Mouse (Mus musculus): ENCODE measurements around the gene Vps16. TPM values are rescaled to one million over a fixed set of nuclear protein-coding genes. Genes with fewer than 3 reads are reported as not detected.

The Vps16 gene
- total RNA-seq (2023): 100 to 1,000 TPM; 140 to 159 TPM

GRCm38 (mm10) chr2:130424126-130424853, at the start of gene Vps16, which contains the start of gene Pced1a:
TSS of gene Vps16 (plus strand) at chr2:130424339.
TSS of gene Pced1a (minus strand) at chr2:130424701.

DNA sequence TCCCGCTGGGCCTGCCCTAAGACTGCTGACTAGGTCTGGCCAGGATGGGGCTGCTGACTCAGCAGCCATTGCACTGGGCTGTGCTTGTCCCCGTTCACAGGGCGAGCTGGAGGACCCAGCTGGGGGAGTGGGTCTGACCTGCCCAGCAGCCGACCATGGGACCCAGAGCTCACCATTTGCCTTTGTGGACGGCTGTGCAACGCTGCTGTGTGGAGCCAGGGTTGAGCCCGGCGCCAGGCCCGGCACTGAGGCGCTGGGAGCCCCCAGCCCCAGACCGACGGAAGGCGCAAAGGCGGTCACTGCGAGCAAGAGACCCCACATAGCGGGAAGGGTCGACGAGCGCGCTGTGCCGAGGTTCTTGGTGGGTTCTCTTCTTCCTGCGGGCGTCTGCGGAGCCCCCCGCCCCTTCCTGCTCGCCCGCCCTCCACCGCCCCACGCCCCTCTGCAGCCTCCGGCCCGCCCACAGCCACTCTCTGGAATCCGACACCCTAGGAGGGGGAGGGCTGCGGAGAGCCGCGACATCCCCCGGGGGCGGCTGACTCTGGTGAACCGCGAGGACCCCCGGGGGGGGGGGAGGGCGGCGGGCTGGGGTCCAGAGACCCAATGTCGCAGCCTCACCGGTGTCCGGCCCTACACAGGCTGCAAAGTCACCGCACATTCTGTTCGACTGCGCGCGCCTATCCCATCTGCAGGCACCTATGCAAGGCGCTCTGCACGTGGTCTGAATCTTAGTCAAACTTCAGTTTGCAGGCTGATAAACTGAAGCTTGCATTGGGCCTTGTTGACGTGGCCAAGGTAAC, 26.8 kb upstream of the Vps16 start, which contains the start of gene Cpxm1:
TSS of gene Cpxm1 (minus strand) at position 389 of the 800 bp plus-strand sequence.

GRCm38 (mm10) chr2:130404939-130405338, 19.2 kb upstream of the Vps16 start, which contains the start of the genes Gm28372 and 1700020A23Rik:
TSS of gene Gm28372 (plus strand) at chr2:130405239.
TSS of gene 1700020A23Rik (plus strand) at chr2:130405259.

GRCm38 (mm10) chr2:130406178-130406577, 18.0 kb upstream of the Vps16 start, which contains the start of gene Tmem239:
TSS of gene Tmem239 (plus strand) at chr2:130406478.

GRCm38 (mm10) chr2:130449794-130450433, 25.8 kb downstream of the Vps16 start, which contains the start of gene Ptpra:
TSS of gene Ptpra (plus strand) at chr2:130450278.

Other genes with a start within 250 kb of the Vps16 start
- gene Snrpb, start 244.9 kb upstream of the Vps16 start, total RNA-seq (2023): 100 to 1,000 TPM; 203 to 212 TPM
- gene Tmc2, start 229.1 kb upstream of the Vps16 start, total RNA-seq (2023): not detected
- gene Nop56, start 149.9 kb upstream of the Vps16 start, total RNA-seq (2023): 100 to 1,000 TPM; 413 to 486 TPM
- gene Idh3b, start 139.8 kb upstream of the Vps16 start, total RNA-seq (2023): 100 to 1,000 TPM; 123 to 134 TPM
- under 1 TPM in 1 of 2 experiments, not detected in 1; 0.20 TPM for gene Ebf4, start 129.2 kb upstream of the Vps16 start, total RNA-seq (2023)
- gene Cpxm1, start 26.8 kb upstream of the Vps16 start, total RNA-seq (2023): 1 to 10 TPM in 1 of 2 experiments, not detected in 1; 1.8 TPM
- not detected for gene Gm28372, start 19.1 kb upstream of the Vps16 start, total RNA-seq (2023)
- gene 1700020A23Rik, start 19.1 kb upstream of the Vps16 start, total RNA-seq (2023): not detected
- gene Tmem239, start 17.9 kb upstream of the Vps16 start, total RNA-seq (2023): not detected
- 10 to 100 TPM; 24.1 to 27.3 TPM for gene Pced1a, start 362 bp downstream of the Vps16 start, total RNA-seq (2023)
- gene Ptpra, start 25.9 kb downstream of the Vps16 start, total RNA-seq (2023): 100 to 1,000 TPM; 110 to 115 TPM
- gene Mrps26, start 139.4 kb downstream of the Vps16 start, total RNA-seq (2023): 10 to 100 TPM; 56.9 to 63.7 TPM
- not detected for gene Oxt, start 151.8 kb downstream of the Vps16 start, total RNA-seq (2023)
- gene Avp, start 158.2 kb downstream of the Vps16 start, total RNA-seq (2023): not detected
- 1 to 10 TPM; 7.1 to 8.0 TPM for gene Fastkd5, start 205.7 kb downstream of the Vps16 start, total RNA-seq (2023)
- 1 to 10 TPM; 5.7 to 7.5 TPM for gene Ubox5, start 205.7 kb downstream of the Vps16 start, total RNA-seq (2023)
- gene Lzts3, start 218.5 kb downstream of the Vps16 start, total RNA-seq (2023): 1 to 10 TPM; 4.0 to 5.2 TPM
- 100 to 1,000 TPM; 109 to 115 TPM for gene Ddrgk1, start 240.3 kb downstream of the Vps16 start, total RNA-seq (2023)
- 10 to 100 TPM; 17.7 to 21.4 TPM for gene Itpa, start 243.3 kb downstream of the Vps16 start, total RNA-seq (2023)

All from T-cell, adult 66 days (primary cell).